Mouse (Mus musculus): Measurements from ENCODE around the gene Pde2a. TPM values are rescaled to one million over a fixed set of nuclear protein-coding genes. Genes with fewer than 3 reads are reported as not detected.
"Not testable (repeated sequence)": the region's sequence is repeated elsewhere in the genome, so short reads cannot be mapped to it uniquely, and the experiment has no call there.

Gene Pde2a
- total and polyA plus RNA-seq, 2 experiments from 2014 or later = 33.8 to 53.9 TPM

DNA sequence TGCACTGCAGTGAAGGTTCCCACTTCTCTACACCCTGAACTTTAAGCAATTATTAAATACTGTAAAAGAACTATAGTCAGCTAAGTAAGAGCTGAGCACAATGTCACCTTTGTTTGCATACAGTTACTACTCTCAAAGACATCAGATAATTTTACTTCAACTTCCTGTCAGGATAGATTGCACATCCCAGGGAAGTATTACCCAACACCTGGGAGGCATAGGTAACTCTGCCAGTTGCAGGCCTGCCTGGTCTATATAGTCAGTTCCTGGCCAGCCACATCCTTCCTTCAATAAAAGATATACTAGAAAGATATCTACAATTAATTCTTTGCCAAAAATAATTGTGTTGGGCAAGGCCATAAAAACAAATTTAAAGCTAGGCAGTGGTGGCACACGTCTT, 135.9 kb downstream of the Pde2a start:
- H3K4me2 ChIP-seq (ENCODE audit: low read depth, low read length, poor library complexity, severe bottlenecking) = no peak overlapping the region

DNA sequence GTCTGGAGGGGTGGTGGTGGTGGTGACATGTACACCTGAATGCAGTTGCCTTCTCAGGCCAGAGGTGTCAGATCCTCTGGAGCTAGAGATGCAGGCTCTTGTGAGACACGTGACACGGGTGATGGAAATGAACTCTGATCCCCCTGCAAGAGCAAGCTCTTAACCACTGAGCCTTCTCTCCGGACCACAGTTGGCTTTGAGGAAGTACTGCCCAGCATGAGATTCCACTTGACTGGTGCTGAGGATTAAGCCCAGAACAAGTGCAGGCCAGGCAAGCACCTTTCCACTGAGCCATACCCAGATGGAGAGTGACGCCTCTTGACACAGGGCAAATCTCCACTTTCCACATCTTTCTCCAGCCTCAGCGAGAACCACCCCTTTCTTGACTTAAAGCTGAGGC, 137.9 kb downstream of the Pde2a start:
- H3K27ac ChIP-seq (ENCODE audit: low read depth, low read length); H3K4me3 ChIP-seq (ENCODE audit: low read depth, low read length); H3K9ac ChIP-seq (replicated peaks; ENCODE audit: low read length, poor library complexity, severe bottlenecking); H3K4me2 ChIP-seq (ENCODE audit: low read depth, low read length, poor library complexity, severe bottlenecking); H3K9me3 ChIP-seq (ENCODE audit: low read length); ATAC-seq (ENCODE audit: low FRiP score); H3K36me3 ChIP-seq (ENCODE audit: insufficient read depth, low read length); H3K4me1 ChIP-seq (ENCODE audit: insufficient read depth, low read length); DNase-seq (ENCODE audit: low spot score); H3K27me3 ChIP-seq (ENCODE audit: insufficient read depth, low read length): not testable (repeated sequence)
- 68% methylated on average over 5 of the region's 5 CpGs for WGBS

More for the DNA sequence above, 135.9 kb downstream of the Pde2a start:
- Histone ChIP-seq H3K27ac (ENCODE audit: low read depth, low read length) (no peak overlapping the region), H3K9ac (replicated peaks; ENCODE audit: low read length, poor library complexity, severe bottlenecking) (no peak overlapping the region), H3K9me3 (ENCODE audit: low read length) (no peaks in the 10 kb centered on the region), H3K4me3 (ENCODE audit: low read depth, low read length) (no peak overlapping the region), H3K27me3 (ENCODE audit: insufficient read depth, low read length) (no peaks in the 10 kb centered on the region), H3K36me3 (ENCODE audit: insufficient read depth, low read length) (no peaks in the 10 kb centered on the region), H3K4me1 (ENCODE audit: insufficient read depth, low read length) (no peaks in the 10 kb centered on the region)
- no peak for TF ChIP-seq CTCF (IDR thresholded peaks at IDR 0.05)
- no peak for DNase-seq (ENCODE audit: low spot score)
- WGBS = 69% methylated on average over 1 of the region's 1 CpGs
- ATAC-seq (ENCODE audit: low FRiP score) = no peak

MicroRNAs encoded within 50 kb of the gene (microRNA counts, 519-probe panel; counts per million panel counts)
- 528 counts per million, percentile 58 among the panel's probes with 10 or more counts for microRNA mmu-miR-139-3p
- 1,803 counts per million, percentile 63 among the panel's probes with 10 or more counts for microRNA mmu-miR-139-5p

Small RNAs within 50 kb of the gene (microRNA-seq; reads per million reads assigned to microRNA genes)
- gene Mir139 (ENCODE audit: borderline number of aligned reads) = 5,067 reads per million, percentile 89 among the genes with 10 or more reads in this experiment

Other genes with a start within 250 kb of the Pde2a start
- gene Atg16l2, start 119.4 kb upstream of the Pde2a start, total RNA-seq (2014; rRNA removed) = 17.0 and 31.5 TPM in 2 replicates
- gene Atg16l2, start 119.4 kb upstream of the Pde2a start, polyA plus RNA-seq (2015; fragmentation: Nextera tagmentation; extraction: Ambion mirVana) = 22.4 and 22.6 TPM in 2 replicates
- 21.5 and 47.7 TPM in 2 replicates for gene Stard10, start 104.6 kb upstream of the Pde2a start, total RNA-seq (2014; rRNA removed)
- gene Stard10, start 104.6 kb upstream of the Pde2a start, polyA plus RNA-seq (2015; fragmentation: Nextera tagmentation; extraction: Ambion mirVana) = 11.0 and 12.1 TPM in 2 replicates
- 12.3 and 30.0 TPM in 2 replicates for gene Arap1, start 73.6 kb upstream of the Pde2a start, total RNA-seq (2014; rRNA removed)
- gene Arap1, start 73.6 kb upstream of the Pde2a start, polyA plus RNA-seq (2015; fragmentation: Nextera tagmentation; extraction: Ambion mirVana) = 6.9 and 8.9 TPM in 2 replicates
- gene Gm45837, start 10.8 kb upstream of the Pde2a start, total RNA-seq (2014; rRNA removed) = not detected in 2 replicates
- gene Gm45837, start 10.8 kb upstream of the Pde2a start, polyA plus RNA-seq (2015; fragmentation: Nextera tagmentation; extraction: Ambion mirVana) = 0.71 TPM in 1 of 2 replicates, not detected in the other
- gene Art2b, start 163.9 kb downstream of the Pde2a start, total RNA-seq (2014; rRNA removed) = not detected in 2 replicates
- gene Art2b, start 163.9 kb downstream of the Pde2a start, polyA plus RNA-seq (2015; fragmentation: Nextera tagmentation; extraction: Ambion mirVana) = not detected in 2 replicates
- gene Clpb, start 241.9 kb downstream of the Pde2a start, total RNA-seq (2014; rRNA removed) = 39.7 and 53.1 TPM in 2 replicates
- gene Clpb, start 241.9 kb downstream of the Pde2a start, polyA plus RNA-seq (2015; fragmentation: Nextera tagmentation; extraction: Ambion mirVana) = 33.4 and 43.3 TPM in 2 replicates

All from midbrain, postnatal 0 days (tissue).